Mouse (Mus musculus): ENCODE measurements around the gene Hs6st1. TPM values are rescaled to one million over a fixed set of nuclear protein-coding genes. Genes with fewer than 3 reads are reported as not detected.
"Not testable (repeated sequence)": the region's sequence is repeated elsewhere in the genome, so short reads cannot be mapped to it uniquely, and the experiment has no call there.

The Hs6st1 gene
- polyA plus RNA-seq (2017; shearing (Covaris generic)), result 1 to 10 TPM; 4.3 to 4.7 TPM

- peak; percentile 69 for ATAC-seq
Observed at GRCm38 (mm10) chr1:36068076-36068475, at the start of gene Hs6st1. Hs6st1 (plus strand) TSS chr1:36068400.

- ATAC-seq, result no peak
Observed at GRCm38 (mm10) chr1:36018617-36019016, 49.6 kb upstream of the Hs6st1 start.

GRCm38 (mm10) chr1:36019161-36019560 is 49.0 kb upstream of the Hs6st1 start:
- no peak for ATAC-seq

GRCm38 (mm10) chr1:36020315-36020714 is 47.9 kb upstream of the Hs6st1 start:
- ATAC-seq, result no peak

GRCm38 (mm10) chr1:36030421-36030821 is 37.8 kb upstream of the Hs6st1 start:
- no peak for ATAC-seq

GRCm38 (mm10) chr1:36038769-36039168 is 29.4 kb upstream of the Hs6st1 start:
- ATAC-seq, result no peak

- ATAC-seq, result no peak
Observed at GRCm38 (mm10) chr1:36042072-36042471, 26.1 kb upstream of the Hs6st1 start.

- ATAC-seq, result not testable (repeated sequence)
Observed at GRCm38 (mm10) chr1:36043793-36044192, 24.4 kb upstream of the Hs6st1 start.

- ATAC-seq, result no peak
Observed at GRCm38 (mm10) chr1:36044288-36044687, 23.9 kb upstream of the Hs6st1 start.

- no peak for ATAC-seq
Observed at GRCm38 (mm10) chr1:36052672-36053071, 15.5 kb upstream of the Hs6st1 start.

GRCm38 (mm10) chr1:36053566-36053965 is 14.6 kb upstream of the Hs6st1 start:
- no peak for ATAC-seq

- ATAC-seq, result no peak
Observed at GRCm38 (mm10) chr1:36054182-36054966, 13.8 kb upstream of the Hs6st1 start.

- ATAC-seq, result no peak
Observed at GRCm38 (mm10) chr1:36054967-36055357, 13.2 kb upstream of the Hs6st1 start.

GRCm38 (mm10) chr1:36059351-36059750 is 8.8 kb upstream of the Hs6st1 start:
- ATAC-seq, result no peak

- ATAC-seq, result no peak
Observed at GRCm38 (mm10) chr1:36059959-36060953, 7.9 kb upstream of the Hs6st1 start.

- ATAC-seq, result no peak
Observed at GRCm38 (mm10) chr1:36061211-36061915, 6.8 kb upstream of the Hs6st1 start.

GRCm38 (mm10) chr1:36062088-36062805 is 6.0 kb upstream of the Hs6st1 start:
- no peak for ATAC-seq

- no peak for ATAC-seq
Observed at GRCm38 (mm10) chr1:36062826-36063640, 5.2 kb upstream of the Hs6st1 start.

GRCm38 (mm10) chr1:36063641-36063955 is 4.6 kb upstream of the Hs6st1 start:
- ATAC-seq, result no peak

- no peak for ATAC-seq
Observed at GRCm38 (mm10) chr1:36064223-36064622, 4.0 kb upstream of the Hs6st1 start.

Data from CD4-positive, CD25-positive, alpha-beta regulatory T cell, adult 4 months (primary cell).